Mouse (Mus musculus) midbrain, embryonic 14.5 days (tissue): ENCODE results near the gene Ctnnd1. TPM values are rescaled to one million over a fixed set of nuclear protein-coding genes. Genes with fewer than 3 reads are reported as not detected.

Experiments used
- ATAC-seq: fragments of 200-750 bp; cut with Nextera tagmentation; 2 replicates; pipeline ENCODE4 v1.8.0; 2017; ENCODE audit warnings: moderate number of reproducible peaks, moderate library complexity; ENCODE audit not compliant: low FRiP score, low TSS enrichment
- DNase-seq: peaks from one replicate; pipeline ENCODE4 v3.0.0-alpha.2; 2015
- H3K27ac ChIP-seq: fragments of 300-500 bp; sonication (generic); replicated peaks from 2 replicates; pipeline ENCODE4 v1.5.1; 2014; ENCODE audit warnings: mild to moderate bottlenecking, low read depth, low read length, moderate library complexity
- H3K27me3 ChIP-seq: fragments of 300-500 bp; sonication (generic); 2 replicates; pipeline ENCODE4 v1.6.1; 2014; ENCODE audit warnings: low read length, control low read depth, mixed read lengths; ENCODE audit not compliant: control insufficient read depth, insufficient read depth
- H3K36me3 ChIP-seq: fragments of 300-500 bp; sonication (generic); 2 replicates; pipeline ENCODE4 v1.6.1; 2014; ENCODE audit warnings: low read length, control low read depth; ENCODE audit not compliant: control insufficient read depth, insufficient read depth
- H3K4me1 ChIP-seq: fragments of 300-500 bp; sonication (generic); 2 replicates; pipeline ENCODE4 v1.6.1; 2014; ENCODE audit warnings: mild to moderate bottlenecking, antibody characterized with exemption, low read length, control low read depth; ENCODE audit not compliant: control insufficient read depth, insufficient read depth
- H3K4me2 ChIP-seq: fragments of 300-500 bp; sonication (generic); 2 replicates; pipeline ENCODE4 v1.6.1; 2014; ENCODE audit warnings: mild to moderate bottlenecking, low read length, moderate library complexity
- H3K4me3 ChIP-seq: fragments of 300-500 bp; sonication (generic); replicated peaks from 2 replicates; pipeline ENCODE4 v1.5.1; 2014; ENCODE audit warnings: low read depth, low read length
- H3K9ac ChIP-seq: fragments of 300-500 bp; sonication (generic); replicated peaks from 2 replicates; pipeline ENCODE4 v1.6.1; 2014; ENCODE audit warnings: mild to moderate bottlenecking, low read length, moderate library complexity
- H3K9me3 ChIP-seq: fragments of 300-500 bp; sonication (generic); 2 replicates; pipeline ENCODE4 v1.6.1; 2016; ENCODE audit warnings: low read length, control low read depth, mixed read lengths; ENCODE audit not compliant: control insufficient read depth
- WGBS: fragments of 180-500 bp; shearing (Covaris S2); extraction: QIAGEN DNeasy Blood & Tissue Kit; methylation state at CpG from one replicate; pipeline ENCODE4 v1.1.7; 2014; 5-methylcytosine and 5-hydroxymethylcytosine counted together
- polyA plus RNA-seq: library from polyadenylated mRNA; unstranded; fragments of >200 nt; fragmentation: Nextera tagmentation; extraction: Ambion mirVana; gene quantifications from 2 replicates; pipeline ENCODE4 v1.2.1, GENCODE M21; 2014

Ctnnd1 gene
- polyA plus RNA-seq, 1 experiment from 2014 or later: 33.8 TPM

DNA sequence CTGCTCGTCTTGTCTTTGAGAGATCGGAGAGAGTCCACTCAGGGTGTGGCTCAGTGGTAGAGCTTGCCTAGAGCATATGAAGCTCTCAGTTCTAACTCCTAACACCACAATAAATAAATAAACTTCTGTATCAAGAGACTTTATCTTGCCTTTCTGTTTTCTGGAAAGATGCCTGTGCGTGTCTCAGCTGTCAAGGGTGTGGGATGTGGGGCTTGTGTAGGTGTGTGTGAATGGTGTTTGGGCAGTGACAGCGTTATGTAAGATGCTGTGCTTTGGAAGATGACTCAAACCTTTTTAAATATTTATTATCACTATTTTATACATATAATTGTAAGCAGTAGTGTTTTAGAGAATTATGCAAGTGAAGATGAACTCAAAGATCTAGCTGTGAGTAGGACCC lies 76.4 kb downstream of the Ctnnd1 start:
- H3K9me3 ChIP-seq: no peaks in the 10 kb centered on the region
- H3K27ac ChIP-seq: no peak overlapping the region
- H3K4me2 ChIP-seq: no peak overlapping the region
- H3K27me3 ChIP-seq: no peaks in the 10 kb centered on the region
- H3K4me3 ChIP-seq: no peak overlapping the region
- no peak for DNase-seq
- no peak for ATAC-seq
- no peak overlapping the region for H3K9ac ChIP-seq
- H3K36me3 ChIP-seq: no peaks in the 10 kb centered on the region
- H3K4me1 ChIP-seq: no peaks in the 10 kb centered on the region
- 93% methylated on average over 4 of the region's 4 CpGs for WGBS

GRCm38 (mm10) chr2:84556888-84557514 lies 93.6 kb downstream of the Ctnnd1 start:
- H3K9me3 ChIP-seq: no peaks in the 10 kb centered on the region
- 59% methylated on average over 10 of the region's 10 CpGs for WGBS
- no peaks in the 10 kb centered on the region for H3K27me3 ChIP-seq
- no peak overlapping the region for H3K27ac ChIP-seq
- H3K4me2 ChIP-seq: 0 out of 2 replicates have a peak overlapping the region, but pooled peaks have one; percentile 23
- no peak overlapping the region for H3K9ac ChIP-seq
- H3K4me1 ChIP-seq: no peaks in the 10 kb centered on the region
- ATAC-seq (no peak), DNase-seq (peak; percentile 19)
- H3K4me3 ChIP-seq: no peak overlapping the region
- no peaks in the 10 kb centered on the region for H3K36me3 ChIP-seq

DNA sequence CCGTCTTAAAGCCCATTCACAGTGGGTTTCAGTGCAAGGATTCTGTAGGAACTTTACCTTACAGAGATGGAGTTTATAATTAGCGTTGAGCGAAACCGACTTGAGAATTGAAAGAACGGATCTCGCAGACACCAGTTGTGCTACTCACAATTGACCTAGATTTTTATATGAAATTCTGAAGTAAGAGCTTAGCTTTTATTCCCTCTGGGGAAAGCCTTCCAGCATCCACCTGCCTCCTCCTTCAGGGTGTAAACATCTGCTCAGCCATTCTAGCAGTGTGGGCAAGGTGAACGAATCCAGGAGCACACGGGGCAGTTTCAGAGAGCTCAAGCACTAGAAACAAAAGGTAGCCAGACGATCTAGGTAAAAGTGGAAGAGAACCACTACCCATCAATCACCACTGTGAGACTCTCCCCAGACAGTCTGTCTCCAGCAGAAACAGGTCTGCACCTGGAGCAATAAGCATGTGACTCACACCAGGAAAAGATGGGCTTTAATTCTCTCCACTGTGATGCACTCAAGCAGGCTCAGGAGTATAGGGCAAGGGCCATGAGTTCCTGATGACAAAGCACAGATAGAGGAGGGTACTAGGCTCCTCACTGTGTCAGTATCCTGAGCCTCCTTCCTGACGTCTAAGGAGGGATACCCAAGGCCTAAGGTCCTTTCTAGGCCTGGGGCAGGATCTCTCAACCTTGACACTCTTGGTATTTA lies 99.0 kb downstream of the Ctnnd1 start:
- no peaks in the 10 kb centered on the region for H3K4me1 ChIP-seq
- no peak overlapping the region for H3K4me3 ChIP-seq
- H3K4me2 ChIP-seq: no peak overlapping the region
- H3K9ac ChIP-seq: no peak overlapping the region
- no peaks in the 10 kb centered on the region for H3K36me3 ChIP-seq
- 78% methylated on average over 10 of the region's 10 CpGs for WGBS
- H3K27ac ChIP-seq: no peak overlapping the region
- ATAC-seq (no peak), DNase-seq (no peak)
- H3K27me3 ChIP-seq: no peaks in the 10 kb centered on the region
- H3K9me3 ChIP-seq: no peaks in the 10 kb centered on the region

Other genes with a start within 250 kb of the Ctnnd1 start
- gene Calcrl, start 225.4 kb downstream of the Ctnnd1 start, polyA plus RNA-seq: 3.5 and 10.6 TPM in 2 replicates
- gene Tfpi, start 174.0 kb downstream of the Ctnnd1 start, polyA plus RNA-seq: 5.5 and 17.7 TPM in 2 replicates
- 0.37 and 0.53 TPM in 2 replicates for gene Btbd18, start 8.3 kb upstream of the Ctnnd1 start, polyA plus RNA-seq
- gene Selenoh, start 20.0 kb upstream of the Ctnnd1 start, polyA plus RNA-seq: 220 and 232 TPM in 2 replicates
- gene Gm28635, start 27.3 kb upstream of the Ctnnd1 start, polyA plus RNA-seq: not detected in 2 replicates
- 55.4 and 56.5 TPM in 2 replicates for gene Med19, start 27.6 kb upstream of the Ctnnd1 start, polyA plus RNA-seq
- gene Tmx2, start 28.4 kb upstream of the Ctnnd1 start, polyA plus RNA-seq: 269 and 277 TPM in 2 replicates
- 21.5 and 21.8 TPM in 2 replicates for gene Zdhhc5, start 64.4 kb upstream of the Ctnnd1 start, polyA plus RNA-seq
- 23.3 and 25.4 TPM in 2 replicates for gene Clp1, start 76.6 kb upstream of the Ctnnd1 start, polyA plus RNA-seq
- gene Ypel4, start 83.3 kb upstream of the Ctnnd1 start, polyA plus RNA-seq: 23.5 and 24.7 TPM in 2 replicates
- gene Gm19426, start 92.9 kb upstream of the Ctnnd1 start, polyA plus RNA-seq: 2.0 and 3.3 TPM in 2 replicates
- 19.7 and 33.6 TPM in 2 replicates for gene Serping1, start 124.7 kb upstream of the Ctnnd1 start, polyA plus RNA-seq
- 11.7 and 19.5 TPM in 2 replicates for gene Ube2l6, start 148.1 kb upstream of the Ctnnd1 start, polyA plus RNA-seq
- gene Smtnl1, start 171.9 kb upstream of the Ctnnd1 start, polyA plus RNA-seq: not detected in 2 replicates
- gene Timm10, start 176.2 kb upstream of the Ctnnd1 start, polyA plus RNA-seq: 58.6 and 80.6 TPM in 2 replicates
- 0.90 and 2.4 TPM in 2 replicates for gene Slc43a1, start 188.1 kb upstream of the Ctnnd1 start, polyA plus RNA-seq
- 4.5 and 5.6 TPM in 2 replicates for gene Rtn4rl2, start 235.9 kb upstream of the Ctnnd1 start, polyA plus RNA-seq